Mouse (Mus musculus) layer of hippocampus, adult 9-11 months (tissue): ENCODE measurements at regions not wholly inside any gene's neighbourhood (a gene's known extent, or its start where the extent isn't known, plus 50 kb on each side); places are given as distances from the start of the nearest gene placed in this dataset.

Source experiments
- DNase-seq: peaks from one replicate; pipeline ENCODE4 v3.0.0; 2022

DNA sequence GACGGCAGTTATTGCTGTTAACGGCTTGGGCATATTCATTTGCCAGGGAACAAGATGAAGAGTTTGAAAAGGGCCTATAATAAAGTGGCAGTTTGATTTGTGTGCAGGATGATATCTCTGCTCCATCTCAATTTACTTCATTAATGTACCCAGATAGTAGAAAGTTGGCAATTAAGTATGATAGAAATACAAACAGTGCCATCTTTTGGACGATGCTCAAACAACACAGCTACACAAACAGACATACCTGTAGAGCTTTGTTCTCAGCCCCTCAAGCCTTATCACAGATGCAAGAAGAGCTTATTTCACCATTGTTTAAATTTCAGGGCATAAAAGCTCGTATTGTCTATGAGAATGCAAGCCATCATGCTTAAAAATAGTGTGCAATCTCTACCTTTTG is 82.2 kb downstream of the Tnfsf11 start:
- no peak for DNase-seq

DNA sequence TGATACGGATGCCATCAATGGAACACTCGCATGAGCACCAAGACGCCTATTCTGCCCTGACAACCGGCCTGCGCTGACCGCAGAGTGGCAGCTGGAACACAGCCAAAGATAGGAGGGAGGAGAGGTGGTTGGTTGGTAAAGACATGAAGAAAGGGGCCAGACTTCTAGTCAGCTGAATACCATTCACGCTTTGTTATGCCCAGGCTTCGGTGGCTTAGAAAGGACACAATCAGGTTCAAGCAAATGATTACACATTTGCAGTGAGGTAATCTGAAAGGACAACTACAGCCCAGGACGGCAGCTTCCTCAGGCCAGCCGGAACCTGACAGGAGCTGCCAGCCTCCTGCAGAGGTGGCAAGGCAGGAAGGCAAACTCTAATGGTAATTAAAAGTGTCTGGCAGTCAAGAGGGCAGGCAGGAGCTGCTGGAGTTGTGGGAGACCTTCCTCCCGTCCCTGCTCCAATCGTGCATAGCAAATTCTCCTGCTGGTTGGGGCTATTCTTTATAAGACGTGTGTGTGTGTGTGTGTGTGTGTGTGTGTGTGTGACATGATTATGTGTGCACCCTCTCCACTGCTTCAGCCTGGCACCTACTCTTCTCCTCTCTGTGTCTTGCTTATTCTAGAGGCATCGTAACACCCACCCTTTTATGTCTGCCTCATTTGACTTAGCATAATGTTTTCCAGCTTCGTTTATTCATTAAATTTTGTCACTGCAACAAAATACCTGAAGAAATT is 91.4 kb downstream of the Tnfsf11 start:
- no peak for DNase-seq

DNA sequence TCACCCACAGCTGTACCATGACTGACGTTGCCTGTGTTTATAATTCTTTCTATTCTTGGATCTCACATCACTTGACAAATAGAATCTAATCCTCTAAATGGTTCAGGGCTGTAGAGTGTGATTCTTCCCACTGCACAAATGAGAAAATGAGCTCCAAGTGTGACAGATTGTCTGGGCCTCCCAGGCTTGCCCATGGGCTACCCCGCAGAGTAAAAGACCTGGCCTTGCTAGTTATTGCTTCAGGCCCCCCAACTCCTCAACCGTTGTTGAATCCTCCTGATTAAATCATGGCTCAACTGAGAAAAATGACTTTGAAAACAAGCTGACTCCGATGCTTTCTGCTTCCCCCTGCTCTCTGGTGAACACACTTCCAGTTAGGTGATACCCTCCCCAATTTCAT is 92.4 kb downstream of the Tnfsf11 start:
- DNase-seq: no peak

DNA sequence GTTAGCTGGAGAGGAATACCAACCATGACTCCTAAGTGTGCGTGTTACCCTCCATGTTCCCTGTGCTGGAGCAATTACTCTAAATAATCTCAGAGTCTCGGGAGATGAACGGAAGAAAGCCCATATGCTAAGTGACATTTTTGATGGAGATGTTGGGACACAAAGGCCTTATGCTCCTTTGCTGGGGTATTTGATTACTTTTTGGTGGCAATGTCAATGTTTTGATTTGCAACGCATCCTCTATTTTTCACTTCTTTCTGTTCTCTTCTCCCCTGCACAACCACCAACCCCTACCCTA is 103.3 kb downstream of the Tnfsf11 start:
- DNase-seq: no peak

DNA sequence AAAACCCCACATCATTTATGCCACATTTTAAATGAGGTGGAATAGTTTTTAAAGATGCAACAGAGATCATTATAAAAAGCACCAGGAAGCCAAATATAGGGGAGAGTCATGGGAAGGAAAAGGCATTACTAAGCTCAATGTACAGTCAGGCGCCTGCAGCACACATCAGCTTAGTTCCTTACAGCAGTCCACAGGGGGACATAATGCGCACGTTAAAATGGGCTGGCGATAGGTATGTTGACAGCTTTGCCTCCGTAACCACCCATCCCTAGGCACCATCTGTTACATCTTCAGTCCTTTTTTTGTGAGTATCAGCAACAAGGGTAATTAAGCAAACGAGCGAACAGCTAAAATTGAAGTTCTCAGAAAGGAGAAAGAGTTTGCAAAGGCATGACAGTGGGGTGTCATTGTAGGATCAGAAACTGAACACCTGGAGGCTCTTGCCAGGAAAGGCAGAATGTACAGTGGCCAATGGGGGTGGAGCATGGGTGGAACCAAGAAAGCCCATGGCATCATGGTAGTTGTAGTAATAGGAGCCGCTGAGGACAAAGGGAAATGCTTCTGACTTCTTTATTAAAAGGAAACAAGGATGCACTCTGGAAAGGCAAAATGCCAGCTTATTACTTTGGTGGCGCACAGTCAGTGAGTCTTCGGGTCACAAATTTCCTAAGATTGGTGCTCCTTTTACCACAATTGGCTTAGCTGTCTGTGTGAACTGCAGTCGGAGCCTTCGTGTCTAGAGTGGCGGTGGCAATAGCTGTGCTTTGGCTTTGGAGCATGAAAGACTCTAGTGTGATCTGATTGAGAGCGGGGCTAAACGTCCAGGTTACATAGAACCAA is 103.9 kb downstream of the Tnfsf11 start:
- DNase-seq: peak; percentile 25

DNA sequence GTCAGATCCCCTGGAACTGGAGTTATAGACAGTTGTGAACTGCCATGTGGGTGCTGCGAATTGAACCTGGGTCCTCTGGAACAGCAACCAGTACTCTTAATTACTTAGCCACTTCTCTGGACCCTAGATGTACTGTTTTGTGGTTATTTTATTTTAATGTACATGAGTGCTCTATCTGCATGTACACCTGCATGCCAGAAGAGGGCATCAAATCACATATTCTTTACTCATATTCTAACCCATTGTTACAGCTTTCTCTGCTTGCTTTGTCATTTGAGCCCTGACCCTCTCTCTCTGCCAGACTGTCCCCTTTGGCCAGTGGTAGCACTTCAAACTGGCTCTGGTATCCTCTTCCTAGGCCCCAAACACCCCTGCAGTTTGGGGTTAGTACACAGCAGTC is 105.1 kb downstream of the Tnfsf11 start:
- DNase-seq: no peak

DNA sequence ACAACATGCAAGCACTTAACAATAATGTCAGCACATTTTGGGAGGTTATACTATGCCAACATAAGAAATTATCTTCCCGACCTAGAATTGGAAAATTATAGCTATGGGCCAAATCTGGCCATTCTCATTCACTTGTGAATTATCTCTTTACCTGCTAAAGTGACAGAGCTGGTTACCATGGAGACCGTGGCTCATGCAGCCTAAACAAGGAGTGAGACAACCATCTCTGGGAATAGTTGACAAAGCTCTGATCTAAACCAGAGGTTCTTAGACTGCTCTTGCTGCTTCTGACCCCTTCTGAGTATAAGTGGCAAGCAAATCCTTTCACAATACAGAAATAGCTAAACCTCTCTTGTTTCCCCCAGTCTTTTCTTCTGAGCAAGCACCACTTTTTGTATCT is 108.7 kb upstream of the Fam216b start:
- DNase-seq: no peak

DNA sequence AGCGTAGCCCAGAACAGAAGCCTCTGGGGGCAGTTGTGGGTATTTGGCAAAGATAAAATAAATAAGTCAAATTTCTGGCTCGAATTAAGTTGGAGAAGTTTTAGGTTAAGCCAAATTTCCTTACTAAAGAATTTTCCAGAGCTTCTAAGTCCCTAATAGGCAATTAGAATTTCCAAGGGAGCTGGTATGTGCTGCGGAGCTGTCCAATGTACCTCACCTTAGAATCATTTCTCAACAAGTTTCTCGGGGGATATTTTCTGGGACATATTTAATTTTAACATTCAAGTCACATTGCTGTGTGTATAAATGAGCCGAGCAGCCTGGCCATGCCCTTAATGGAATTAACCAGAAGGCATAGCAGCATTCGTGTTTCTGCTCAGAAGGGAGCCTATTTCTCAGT is 90.8 kb upstream of the Fam216b start:
- DNase-seq: no peak

DNA sequence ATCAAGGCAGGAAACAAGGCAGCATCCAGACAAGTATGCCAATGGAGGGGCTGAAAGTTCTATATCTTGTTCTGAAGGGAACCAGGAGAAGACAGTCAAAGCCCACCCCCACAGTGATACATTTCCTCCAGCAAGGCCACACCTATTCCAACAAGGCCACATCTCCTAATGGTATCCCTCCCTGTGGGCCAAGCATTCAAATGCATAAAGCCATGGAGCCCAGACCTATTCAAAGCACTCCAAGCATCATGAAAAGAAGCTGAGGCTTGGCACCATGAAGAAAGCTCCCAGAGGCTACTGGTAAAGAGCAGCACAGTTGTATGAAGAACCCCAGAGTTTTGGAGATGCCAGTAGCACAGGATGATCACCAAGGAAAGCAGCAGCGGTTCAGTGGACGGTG is 84.6 kb upstream of the Fam216b start:
- DNase-seq: no peak

DNA sequence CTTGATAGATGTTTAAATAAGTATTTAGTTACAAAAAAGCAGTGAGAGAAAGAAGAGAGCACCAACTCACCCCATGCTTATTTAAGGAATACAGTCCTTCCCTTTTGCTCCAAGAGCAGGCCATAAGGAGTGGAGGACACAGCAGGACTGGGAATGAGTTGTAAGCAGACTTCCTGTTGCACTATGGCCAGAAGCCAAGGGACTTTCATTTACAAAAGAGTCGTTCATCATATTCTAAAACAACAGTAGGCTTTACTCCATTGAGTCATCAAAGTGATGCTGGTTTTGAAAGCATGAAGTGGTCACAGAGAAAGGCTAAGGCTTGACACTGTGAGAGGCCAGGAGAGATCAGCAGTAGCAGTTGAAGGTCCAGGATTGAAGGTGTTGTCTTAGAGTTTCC is 84.1 kb upstream of the Fam216b start:
- no peak for DNase-seq

DNA sequence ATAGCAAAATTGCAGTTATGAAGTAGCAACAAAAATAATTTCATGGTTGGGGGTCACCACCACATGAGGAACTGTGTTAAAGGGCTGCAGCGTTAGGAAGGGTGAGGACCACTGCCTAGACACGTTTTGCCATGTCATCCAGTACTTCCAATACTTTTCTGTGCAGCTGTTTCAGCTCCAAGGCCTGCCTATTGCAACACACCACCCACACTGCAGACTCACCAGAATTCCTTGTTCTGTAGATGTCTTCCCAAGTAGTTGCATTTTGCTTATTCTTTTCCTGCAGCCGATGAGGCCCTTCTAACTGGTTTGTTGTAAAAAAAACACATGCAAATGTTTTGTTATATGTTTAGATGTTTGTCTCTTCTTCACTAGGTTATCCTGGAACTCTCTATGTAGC is 72.0 kb upstream of the Fam216b start:
- no peak for DNase-seq

DNA sequence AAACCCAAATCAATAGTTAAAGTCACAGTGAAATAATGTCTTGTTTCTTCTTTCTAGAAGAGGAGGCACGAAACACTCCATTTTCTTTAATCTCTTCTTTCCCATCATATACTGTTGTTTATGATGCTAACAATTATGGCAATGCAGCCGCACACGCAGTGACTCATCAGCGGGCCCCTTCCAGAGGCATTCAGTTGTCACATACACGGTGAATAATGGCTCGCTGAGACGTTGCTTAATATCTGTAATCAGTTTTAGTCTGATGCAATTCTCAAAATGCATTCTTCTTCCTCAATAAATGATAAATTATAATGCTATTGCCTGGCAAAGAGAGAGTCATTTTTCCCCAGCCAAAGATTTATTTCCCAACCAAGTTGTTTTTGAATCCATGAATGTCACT is 70.8 kb upstream of the Fam216b start:
- DNase-seq: no peak

DNA sequence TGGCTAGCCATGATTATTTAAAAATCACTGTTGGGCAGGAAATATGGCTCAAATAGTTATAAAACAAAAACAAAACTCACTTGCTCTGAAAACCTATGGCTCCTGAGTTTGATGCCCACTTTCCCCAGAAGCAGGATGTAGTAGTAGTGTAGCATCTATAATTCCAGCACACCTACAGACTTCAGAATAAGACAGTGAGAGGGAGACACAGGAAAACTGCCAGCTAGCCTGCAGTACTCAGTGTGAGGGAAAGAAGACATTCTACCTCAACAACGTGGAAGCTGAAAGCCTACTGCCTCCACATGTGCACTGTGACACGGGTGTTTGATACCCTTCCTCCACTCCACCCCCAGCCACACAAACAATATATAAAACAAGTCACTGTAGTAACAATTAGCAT is 68.9 kb upstream of the Fam216b start:
- no peak for DNase-seq

DNA sequence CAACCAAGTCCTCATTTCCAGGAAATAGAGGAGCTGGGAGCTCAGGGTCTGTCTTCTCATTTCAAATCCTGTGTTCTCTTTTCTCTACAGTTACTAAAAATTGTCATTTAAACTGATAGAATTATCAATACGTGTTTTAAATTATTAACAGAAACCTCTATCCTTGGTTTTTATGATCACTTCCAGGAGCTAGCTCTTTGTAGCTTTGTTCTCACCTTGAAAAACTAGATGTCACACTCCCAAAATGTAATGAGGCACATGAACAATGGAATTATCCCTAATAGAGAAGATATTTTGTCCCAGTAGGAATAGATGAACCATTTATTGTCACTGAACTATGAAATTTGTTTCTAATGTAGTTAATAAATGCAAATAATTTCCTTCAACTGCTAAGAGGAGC is 60.0 kb upstream of the Fam216b start:
- DNase-seq: no peak

DNA sequence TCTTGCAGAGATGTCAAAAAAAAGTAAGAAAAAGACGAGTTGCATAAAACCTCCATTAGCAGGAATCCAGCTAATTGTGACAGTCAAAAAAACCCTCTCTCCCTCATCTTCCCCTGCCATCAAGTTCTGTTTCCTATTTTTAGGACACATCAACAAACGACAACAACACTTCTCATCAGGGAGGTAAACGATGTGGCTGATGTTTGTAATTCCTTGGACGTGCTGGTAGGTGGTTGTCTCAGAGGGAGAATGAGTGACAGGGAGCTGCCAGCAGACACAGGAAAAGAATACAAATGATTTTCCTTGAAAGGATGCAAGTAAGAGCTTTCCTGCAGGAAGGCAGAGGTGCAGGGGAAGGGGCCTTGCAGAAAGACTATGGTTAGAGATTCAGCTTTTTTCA is 54.9 kb upstream of the Fam216b start:
- DNase-seq: no peak
